Mouse (Mus musculus): ENCODE measurements around the gene Hipk2.

Gene Hipk2

GRCm38 (mm10) chr6:38755961-38756360 is 120.0 kb downstream of the Hipk2 start:
- in situ Hi-C loops (cut with MboI): no loop called here

- in situ Hi-C loops (cut with MboI): no loop called here
These were observed 120.8 kb downstream of the Hipk2 start for GRCm38 (mm10) chr6:38755188-38755587.

- in situ Hi-C loops (cut with MboI): no loop called here
These were observed 122.2 kb downstream of the Hipk2 start for GRCm38 (mm10) chr6:38753729-38754128.

- in situ Hi-C loops (cut with MboI): no loop called here
These were observed 122.9 kb downstream of the Hipk2 start for GRCm38 (mm10) chr6:38753025-38753424.

GRCm38 (mm10) chr6:38752495-38752894 is 123.5 kb downstream of the Hipk2 start:
- in situ Hi-C loops (cut with MboI): no loop called here

GRCm38 (mm10) chr6:38748037-38748436 is 127.9 kb downstream of the Hipk2 start:
- in situ Hi-C loops (cut with MboI): loop anchor here (25.0 kb wide), 1 partner anchor 164 kb away; no protein-coding TSS in a partner anchor

- in situ Hi-C loops (cut with MboI): loop anchor here (25.0 kb wide), 1 partner anchor 169 kb away; no protein-coding TSS in a partner anchor
These were observed 132.6 kb downstream of the Hipk2 start for GRCm38 (mm10) chr6:38743351-38743750.

- in situ Hi-C loops (cut with MboI): loop anchor here (25.0 kb wide), 1 partner anchor 170 kb away; no protein-coding TSS in a partner anchor
These were observed 133.5 kb downstream of the Hipk2 start for GRCm38 (mm10) chr6:38742441-38742840.

GRCm38 (mm10) chr6:38741024-38741423 is 134.9 kb downstream of the Hipk2 start:
- in situ Hi-C loops (cut with MboI): loop anchor here (25.0 kb wide), 1 partner anchor 171 kb away; no protein-coding TSS in a partner anchor

GRCm38 (mm10) chr6:38739266-38739665 is 136.7 kb downstream of the Hipk2 start:
- in situ Hi-C loops (cut with MboI): loop anchor here (25.0 kb wide), 1 partner anchor 173 kb away; no protein-coding TSS in a partner anchor

GRCm38 (mm10) chr6:38737763-38738162 is 138.2 kb downstream of the Hipk2 start:
- in situ Hi-C loops (cut with MboI): loop anchor here (25.0 kb wide), 1 partner anchor 175 kb away; no protein-coding TSS in a partner anchor

GRCm38 (mm10) chr6:38736240-38736639 is 139.7 kb downstream of the Hipk2 start:
- in situ Hi-C loops (cut with MboI): loop anchor here (25.0 kb wide), 1 partner anchor 176 kb away; no protein-coding TSS in a partner anchor

GRCm38 (mm10) chr6:38732681-38733080 is 143.3 kb downstream of the Hipk2 start:
- in situ Hi-C loops (cut with MboI): loop anchor here (25.0 kb wide), 1 partner anchor 180 kb away; no protein-coding TSS in a partner anchor

- in situ Hi-C loops (cut with MboI): loop anchor here (25.0 kb wide), 1 partner anchor 182 kb away; no protein-coding TSS in a partner anchor
These were observed 145.5 kb downstream of the Hipk2 start for GRCm38 (mm10) chr6:38730169-38731146.

- in situ Hi-C loops (cut with MboI): loop anchor here (25.0 kb wide), 1 partner anchor 187 kb away; no protein-coding TSS in a partner anchor
These were observed 150.4 kb downstream of the Hipk2 start for GRCm38 (mm10) chr6:38725515-38725914.

GRCm38 (mm10) chr6:38721361-38721760 is 154.6 kb downstream of the Hipk2 start:
- in situ Hi-C loops (cut with MboI): no loop called here

GRCm38 (mm10) chr6:38719229-38719628 is 156.7 kb downstream of the Hipk2 start:
- in situ Hi-C loops (cut with MboI): no loop called here

GRCm38 (mm10) chr6:38718625-38719024 is 157.3 kb downstream of the Hipk2 start:
- in situ Hi-C loops (cut with MboI): no loop called here

- in situ Hi-C loops (cut with MboI): no loop called here
These were observed 160.1 kb downstream of the Hipk2 start for GRCm38 (mm10) chr6:38715881-38716280.

- in situ Hi-C loops (cut with MboI): no loop called here
These were observed 161.7 kb downstream of the Hipk2 start for GRCm38 (mm10) chr6:38713957-38714898.

- in situ Hi-C loops (cut with MboI): no loop called here
These were observed 165.5 kb downstream of the Hipk2 start for GRCm38 (mm10) chr6:38710449-38710848.

Data from mature B cell (primary cell).